Mouse (Mus musculus): ENCODE results near the gene Trappc6a.
A peak's percentile ranks its signal among the peaks of the same experiment; 100 is the strongest.

Gene Trappc6a

GRCm38 (mm10) chr7:19508150-19508923, at the start of gene Trappc6a, which contains the start of gene Bloc1s3:
TSS of gene Trappc6a (plus strand) at chr7:19508395.
TSS of gene Bloc1s3 (minus strand) at chr7:19508367.
- peak; percentile 90 for DNase-seq (ENCODE audit: low read depth, low spot score)

- peak; percentile 40 for DNase-seq (ENCODE audit: low read depth, low spot score)
These were observed 49.5 kb upstream of the Trappc6a start, which contains the start of gene Mark4 for GRCm38 (mm10) chr7:19458591-19459111. TSS of gene Mark4 (minus strand) at chr7:19458821.

- no peak for DNase-seq (ENCODE audit: low read depth, low spot score)
These were observed 48.9 kb upstream of the Trappc6a start for GRCm38 (mm10) chr7:19459144-19459870.

GRCm38 (mm10) chr7:19460500-19460899, 47.7 kb upstream of the Trappc6a start:
- DNase-seq (ENCODE audit: low read depth, low spot score) = no peak

- peak; percentile 37 for DNase-seq (ENCODE audit: low read depth, low spot score)
These were observed 46.7 kb upstream of the Trappc6a start for GRCm38 (mm10) chr7:19461488-19461887.

GRCm38 (mm10) chr7:19462443-19462842, 45.8 kb upstream of the Trappc6a start:
- DNase-seq (ENCODE audit: low read depth, low spot score) = no peak

GRCm38 (mm10) chr7:19462884-19463381, 45.3 kb upstream of the Trappc6a start, which contains the start of gene Exoc3l2:
TSS of gene Exoc3l2 (plus strand) at chr7:19463331.
- no peak for DNase-seq (ENCODE audit: low read depth, low spot score)

- DNase-seq (ENCODE audit: low read depth, low spot score) = no peak
These were observed 43.6 kb upstream of the Trappc6a start for GRCm38 (mm10) chr7:19464367-19465307.

GRCm38 (mm10) chr7:19466602-19467145, 41.5 kb upstream of the Trappc6a start:
- no peak for DNase-seq (ENCODE audit: low read depth, low spot score)

GRCm38 (mm10) chr7:19467638-19468037, 40.6 kb upstream of the Trappc6a start:
- DNase-seq (ENCODE audit: low read depth, low spot score) = no peak

GRCm38 (mm10) chr7:19468279-19468678, 39.9 kb upstream of the Trappc6a start:
- DNase-seq (ENCODE audit: low read depth, low spot score) = no peak

- DNase-seq (ENCODE audit: low read depth, low spot score) = no peak
These were observed 38.8 kb upstream of the Trappc6a start for GRCm38 (mm10) chr7:19469404-19469803.

- no peak for DNase-seq (ENCODE audit: low read depth, low spot score)
These were observed 37.9 kb upstream of the Trappc6a start for GRCm38 (mm10) chr7:19470308-19470707.

- no peak for DNase-seq (ENCODE audit: low read depth, low spot score)
These were observed 35.8 kb upstream of the Trappc6a start for GRCm38 (mm10) chr7:19472403-19472802.

GRCm38 (mm10) chr7:19473875-19474443, 34.2 kb upstream of the Trappc6a start:
- no peak for DNase-seq (ENCODE audit: low read depth, low spot score)

GRCm38 (mm10) chr7:19477084-19477483, 31.1 kb upstream of the Trappc6a start:
- no peak for DNase-seq (ENCODE audit: low read depth, low spot score)

GRCm38 (mm10) chr7:19477624-19478384, 30.4 kb upstream of the Trappc6a start:
- DNase-seq (ENCODE audit: low read depth, low spot score) = no peak

- no peak for DNase-seq (ENCODE audit: low read depth, low spot score)
These were observed 24.9 kb upstream of the Trappc6a start for GRCm38 (mm10) chr7:19483281-19483680.

- DNase-seq (ENCODE audit: low read depth, low spot score) = no peak
These were observed 22.7 kb upstream of the Trappc6a start for GRCm38 (mm10) chr7:19485488-19485887.

- no peak for DNase-seq (ENCODE audit: low read depth, low spot score)
These were observed 21.6 kb upstream of the Trappc6a start for GRCm38 (mm10) chr7:19486549-19486948.
